ENCODE assay signal across 8 mouse cellular contexts in genomic region chr10:89224524-89224923, GRCm38 (mm10).
A peak's percentile ranks its signal among the peaks of the same experiment; 100 is the strongest.
DNase-seq lines count a peak whose midpoint lies in the region; TF ChIP-seq lines count a peak whose summit lies in the region.

No protein-coding gene starts in this region.

- no peak for TF ChIP-seq CTCF in layer of hippocampus, adult 2 months (conservative IDR thresholded peaks at IDR 0.05)

- no peak overlapping the region for H3K4me3 ChIP-seq in layer of hippocampus, adult 2 months

- DNase-seq in lung, postnatal 10 days, result peak; percentile 37
- no peak for DNase-seq in lung, postnatal 25 days (ENCODE audit: low spot score)
- DNase-seq in adipocyte (ENCODE audit: low spot score), result peak; percentile 37
- DNase-seq in embryo, embryonic 10 days (ENCODE audit: low spot score), result peak; percentile 87
- peak; percentile 0 for DNase-seq in lung, postnatal 36 days
- no peak for DNase-seq in cerebellum, adult 11-12 months
- DNase-seq in layer of hippocampus, adult 2 months (ENCODE audit: low spot score in 2 of 2), result no peak
- DNase-seq in spleen, postnatal 4 days (ENCODE audit: low spot score in 2 of 2), result no peak

- no peak overlapping the region for H3K27ac ChIP-seq in layer of hippocampus, adult 2 months

Comparison
In these comparisons a context has a peak if more than half of its experiments do, and no peak if none do; other contexts are left out.
1. DNase-seq: peak in lung, postnatal 10 days (single experiment), adipocyte (single experiment), embryo, embryonic 10 days (single experiment) and lung, postnatal 36 days (single experiment); none in lung, postnatal 25 days (single experiment), cerebellum, adult 11-12 months (single experiment), layer of hippocampus, adult 2 months (0 of 2) and spleen, postnatal 4 days (0 of 2).